Mouse (Mus musculus) forebrain, embryonic 11.5 days (tissue): Measurements from ENCODE around the gene Slc25a14. TPM values are rescaled to one million over a fixed set of nuclear protein-coding genes. Genes with fewer than 3 reads are reported as not detected.

ENCODE experiments used
- ATAC-seq: fragments of 200-750 bp; cut with Nextera tagmentation; replicated peaks from 2 replicates; pipeline ENCODE4 v1.8.0; 2017; ENCODE audit warnings: moderate TSS enrichment; ENCODE audit not compliant: low FRiP score
- DNase-seq: peaks from one replicate; pipeline ENCODE4 v3.0.0-alpha.2; 2017; ENCODE audit warnings: low spot score
- H3K27ac ChIP-seq: fragments of 300-500 bp; sonication (generic); 2 replicates; pipeline ENCODE4 v1.5.1; 2014; ENCODE audit warnings: low read depth, low read length
- H3K27me3 ChIP-seq: fragments of 300-500 bp; sonication (generic); 2 replicates; pipeline ENCODE4 v1.6.1; 2014; ENCODE audit warnings: mild to moderate bottlenecking, low read length, mixed read lengths; ENCODE audit not compliant: control insufficient read depth, insufficient read depth
- H3K36me3 ChIP-seq: fragments of 300-500 bp; sonication (generic); 2 replicates; pipeline ENCODE4 v1.6.1; 2014; ENCODE audit warnings: mild to moderate bottlenecking, low read length, moderate library complexity, mixed read lengths; ENCODE audit not compliant: control insufficient read depth, insufficient read depth
- H3K4me1 ChIP-seq: fragments of 300-500 bp; sonication (generic); replicated peaks from 2 replicates; pipeline ENCODE4 v1.6.1; 2014; ENCODE audit warnings: low read length, mixed read lengths; ENCODE audit not compliant: control insufficient read depth, insufficient read depth
- H3K4me2 ChIP-seq: fragments of 300-500 bp; sonication (generic); 2 replicates; pipeline ENCODE4 v1.6.1; 2014; ENCODE audit warnings: low read depth, mild to moderate bottlenecking, low read length, moderate library complexity, mixed read lengths; ENCODE audit not compliant: severe bottlenecking
- H3K4me3 ChIP-seq: fragments of 300-500 bp; sonication (generic); 2 replicates; pipeline ENCODE4 v1.5.1; 2014; ENCODE audit warnings: low read depth, low read length
- H3K9ac ChIP-seq: fragments of 300-500 bp; sonication (generic); 2 replicates; pipeline ENCODE4 v1.6.1; 2014; ENCODE audit warnings: low read length
- H3K9me3 ChIP-seq: fragments of 300-500 bp; sonication (generic); 2 replicates; pipeline ENCODE4 v1.6.1; 2016; ENCODE audit warnings: low read length, mixed read lengths; ENCODE audit not compliant: control insufficient read depth
- WGBS: fragments of 180-500 bp; shearing (Covaris S2); extraction: QIAGEN DNeasy Blood & Tissue Kit; methylation state at CpG from one replicate; pipeline ENCODE4 v1.1.7; 2014; 5-methylcytosine and 5-hydroxymethylcytosine counted together
- polyA plus RNA-seq: library from polyadenylated mRNA; unstranded; fragments of >200 nt; fragmentation: Nextera tagmentation; extraction: Ambion mirVana; gene quantifications from 2 replicates; pipeline ENCODE4 v1.2.1, GENCODE M21; 2014

The Slc25a14 gene
- polyA plus RNA-seq, 1 experiment from 2014 or later, result 26.4 TPM

DNA sequence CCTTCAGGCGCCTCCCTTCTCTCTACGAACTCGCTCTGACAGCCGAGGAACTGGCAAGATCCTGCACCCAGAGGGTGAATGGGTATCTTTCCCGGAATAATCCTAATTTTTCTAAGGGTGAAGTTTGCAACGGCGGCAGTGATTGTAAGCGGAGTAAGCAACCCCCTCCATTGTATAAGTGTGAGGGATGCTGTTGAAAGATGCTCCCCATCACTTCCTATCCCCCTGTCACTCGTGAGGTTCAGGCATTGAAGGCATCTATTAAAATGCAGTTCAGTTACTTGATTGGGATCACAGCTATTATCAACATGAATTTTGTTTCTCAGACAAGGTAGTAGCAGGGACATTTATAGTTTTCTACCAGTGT lies 824 bp downstream of the Slc25a14 start:
- Histone ChIP-seq H3K4me1 (no peaks in the 10 kb centered on the region), H3K4me2 (peak overlapping the region; percentile 47), H3K4me3 (peak overlapping the region; percentile 52), H3K36me3 (no peaks in the 10 kb centered on the region), H3K27ac (peak overlapping the region; percentile 87; the same call in 1 of the 2 replicates), H3K9ac (peak overlapping the region; percentile 58; the same call in 1 of the 2 replicates), H3K27me3 (no peaks in the 10 kb centered on the region), H3K9me3 (no peaks in the 10 kb centered on the region)
- no peak for DNase-seq
- WGBS, result 26% methylated on average over 9 of the region's 9 CpGs
- ATAC-seq, result no peak; the same call in 1 of the 2 replicates

DNA sequence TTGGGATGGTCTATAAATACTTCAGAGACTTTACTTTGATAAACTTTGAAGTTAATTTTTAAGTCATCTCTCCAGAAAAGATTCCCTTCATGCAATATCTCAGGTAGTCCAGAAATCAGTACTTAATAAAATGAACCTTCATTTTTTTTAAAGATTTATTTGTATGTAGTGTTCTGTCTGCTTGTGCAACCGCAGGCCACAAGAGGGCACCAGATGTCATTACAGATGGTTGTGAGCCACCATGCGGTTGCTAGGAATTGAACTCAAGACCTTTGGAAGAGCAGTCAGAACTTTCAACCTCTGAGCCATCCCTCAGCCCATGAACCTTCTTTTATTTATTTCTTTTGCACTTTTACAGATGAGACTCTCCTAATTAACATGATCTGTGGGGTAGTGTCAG lies 13.8 kb downstream of the Slc25a14 start:
- H3K27me3 ChIP-seq, result no peaks in the 10 kb centered on the region
- no peak overlapping the region for H3K4me2 ChIP-seq
- H3K27ac ChIP-seq, result no peak overlapping the region
- ATAC-seq (no peak), DNase-seq (no peak)
- no peak overlapping the region for H3K9ac ChIP-seq
- H3K9me3 ChIP-seq, result no peaks in the 10 kb centered on the region
- 55% methylated on average over 2 of the region's 2 CpGs for WGBS
- no peaks in the 10 kb centered on the region for H3K4me1 ChIP-seq
- H3K36me3 ChIP-seq, result no peaks in the 10 kb centered on the region
- no peak overlapping the region for H3K4me3 ChIP-seq

DNA sequence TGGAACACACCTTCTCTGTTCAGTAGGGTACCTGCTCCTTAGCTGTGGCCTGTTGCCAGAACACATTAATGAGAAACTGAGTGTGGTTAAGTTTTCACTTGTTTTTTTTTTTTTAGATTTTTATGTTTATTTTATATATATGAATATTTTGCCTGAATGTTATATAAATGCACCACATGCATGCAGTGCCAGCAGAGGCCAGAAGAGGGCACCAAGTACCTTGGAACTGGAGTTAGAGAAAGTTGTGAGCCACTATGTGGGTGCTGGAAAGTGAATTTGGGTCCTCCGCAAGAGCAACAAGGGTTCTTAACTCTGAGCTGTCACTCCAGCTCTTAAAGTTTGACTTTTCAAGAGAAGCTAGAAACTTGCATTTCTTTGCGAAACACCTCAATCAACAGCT lies 20.9 kb downstream of the Slc25a14 start:
- WGBS, result 92% methylated on average over 2 of the region's 2 CpGs
- DNase-seq (peak; percentile 47), ATAC-seq (no peak)

GRCm38 (mm10) chrX:48666807-48667206 lies 43.6 kb downstream of the Slc25a14 start:
- no peak overlapping the region for H3K4me2 ChIP-seq
- H3K9me3 ChIP-seq, result no peaks in the 10 kb centered on the region
- WGBS, result 29% methylated on average over 6 of the region's 6 CpGs
- H3K4me3 ChIP-seq, result no peak overlapping the region
- DNase-seq (peak; percentile 54), ATAC-seq (peak; percentile 33; the same call in 1 of the 2 replicates)
- no peak overlapping the region for H3K9ac ChIP-seq
- H3K27ac ChIP-seq, result no peak overlapping the region
- no peaks in the 10 kb centered on the region for H3K36me3 ChIP-seq
- H3K4me1 ChIP-seq, result no peaks in the 10 kb centered on the region
- no peaks in the 10 kb centered on the region for H3K27me3 ChIP-seq

More for the DNA sequence above, 20.9 kb downstream of the Slc25a14 start:
- Histone ChIP-seq H3K9me3 (no peaks in the 10 kb centered on the region), H3K27me3 (no peaks in the 10 kb centered on the region), H3K4me1 (no peaks in the 10 kb centered on the region), H3K9ac (no peak overlapping the region), H3K4me3 (no peak overlapping the region), H3K27ac (no peak overlapping the region), H3K4me2 (no peak overlapping the region), H3K36me3 (no peaks in the 10 kb centered on the region)

DNA sequence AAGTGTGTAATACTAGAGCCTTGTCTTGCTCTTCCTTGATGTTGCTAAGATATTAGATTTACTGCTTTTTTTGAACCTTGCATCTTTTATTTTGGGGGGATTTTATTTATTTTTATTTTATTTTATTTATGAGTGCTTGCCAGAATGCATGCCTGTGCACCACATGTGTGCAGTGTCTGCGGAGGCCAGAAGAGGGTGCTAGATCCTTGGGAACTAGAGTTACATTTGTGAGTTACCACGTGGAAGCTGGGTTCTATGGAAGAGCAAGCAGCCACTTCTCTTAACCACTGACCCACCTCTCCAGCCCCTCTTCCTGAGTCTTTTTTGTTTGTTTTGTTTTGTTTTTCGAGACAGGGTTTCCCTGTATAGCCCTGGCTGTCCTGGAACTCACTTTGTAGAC lies 46.4 kb downstream of the Slc25a14 start:
- ATAC-seq (no peak), DNase-seq (no peak)
- H3K4me1 ChIP-seq, result no peaks in the 10 kb centered on the region
- no peak overlapping the region for H3K9ac ChIP-seq
- WGBS, result 65% methylated on average over 3 of the region's 3 CpGs
- no peaks in the 10 kb centered on the region for H3K9me3 ChIP-seq
- no peak overlapping the region for H3K4me2 ChIP-seq
- H3K36me3 ChIP-seq, result no peaks in the 10 kb centered on the region
- no peaks in the 10 kb centered on the region for H3K27me3 ChIP-seq
- no peak overlapping the region for H3K27ac ChIP-seq
- H3K4me3 ChIP-seq, result no peak overlapping the region

- H3K9ac ChIP-seq, result no peak overlapping the region
- no peak for DNase-seq
- H3K27ac ChIP-seq, result no peak overlapping the region
- H3K4me1 ChIP-seq, result no peaks in the 10 kb centered on the region
- 69% methylated on average over 3 of the region's 3 CpGs for WGBS
- H3K9me3 ChIP-seq, result no peaks in the 10 kb centered on the region
- H3K4me2 ChIP-seq, result no peak overlapping the region
- no peak for ATAC-seq
- H3K27me3 ChIP-seq, result no peaks in the 10 kb centered on the region
- H3K4me3 ChIP-seq, result no peak overlapping the region
- no peaks in the 10 kb centered on the region for H3K36me3 ChIP-seq
Measured at GRCm38 (mm10) chrX:48671714-48672113, 48.5 kb downstream of the Slc25a14 start.

- H3K4me2 ChIP-seq, result no peak within 1 kb of the TSS
- DNase-seq (no peak), ATAC-seq (no peak)
- H3K27me3 ChIP-seq, result no peaks in the 10 kb centered on the region
- no peaks in the 10 kb centered on the region for H3K9me3 ChIP-seq
- 74% methylated on average over 4 of the region's 4 CpGs for WGBS
- no peak within 1 kb of the TSS for H3K9ac ChIP-seq
- no peak within 1 kb of the TSS for H3K4me3 ChIP-seq
- no peaks in the 10 kb centered on the region for H3K36me3 ChIP-seq
- no peaks in the 10 kb centered on the region for H3K4me1 ChIP-seq
- H3K27ac ChIP-seq, result no peak within 1 kb of the TSS
Measured at GRCm38 (mm10) chrX:48674171-48674570, 51.0 kb downstream of the Slc25a14 start, which contains the start of gene Gpr119. TSS of gene Gpr119 (minus strand) at chrX:48674478.

DNA sequence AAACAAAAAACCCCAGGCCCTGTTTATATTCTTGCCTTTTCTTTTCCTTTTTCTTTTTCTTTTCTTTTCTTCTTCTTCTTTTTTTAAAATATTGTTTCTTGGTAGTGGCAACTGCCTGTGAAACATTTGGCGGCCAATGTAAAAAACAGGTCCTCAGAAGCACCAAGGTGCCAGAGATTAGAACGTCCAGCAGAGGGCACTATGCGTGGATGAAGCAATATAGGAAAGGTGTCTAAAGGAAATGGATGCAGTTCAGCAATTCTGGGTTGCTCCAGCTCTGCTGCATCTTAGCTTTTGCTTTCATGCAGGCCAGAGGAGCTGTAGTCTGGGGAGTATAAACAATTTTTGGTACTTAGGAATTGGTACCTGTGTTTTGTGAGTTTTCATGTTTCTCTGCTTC lies 60.2 kb downstream of the Slc25a14 start:
- no peak for DNase-seq
- Histone ChIP-seq H3K9me3 (no peaks in the 10 kb centered on the region), H3K27me3 (no peaks in the 10 kb centered on the region), H3K4me3 (no peak overlapping the region), H3K27ac (no peak overlapping the region), H3K36me3 (no peaks in the 10 kb centered on the region), H3K4me2 (no peak overlapping the region), H3K9ac (no peak overlapping the region), H3K4me1 (no peaks in the 10 kb centered on the region)
- no peak for ATAC-seq
- WGBS, result 17% methylated on average over 3 of the region's 3 CpGs

DNA sequence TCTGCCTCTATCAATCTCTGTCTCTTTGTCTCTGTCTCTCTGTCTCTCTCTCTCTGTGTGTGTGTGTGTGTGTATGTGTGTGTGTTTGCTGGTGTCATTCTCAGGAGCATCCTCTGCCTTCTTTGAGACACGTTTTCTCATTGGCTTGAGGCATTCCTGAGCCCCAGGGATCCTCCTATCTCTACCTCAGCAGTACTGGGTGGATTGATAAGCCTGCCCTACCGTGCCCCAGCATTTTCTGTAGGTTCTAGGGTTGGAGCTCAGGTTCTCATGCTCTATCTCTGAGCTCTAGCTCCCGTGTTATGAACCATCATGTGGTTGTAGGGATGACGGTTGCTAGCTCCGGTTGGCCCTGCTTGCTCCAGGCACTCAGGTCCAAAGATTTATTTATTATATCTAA lies 60.6 kb downstream of the Slc25a14 start:
- no peak overlapping the region for H3K9ac ChIP-seq
- no peak for ATAC-seq
- no peak overlapping the region for H3K27ac ChIP-seq
- no peak overlapping the region for H3K4me2 ChIP-seq
- H3K36me3 ChIP-seq, result no peaks in the 10 kb centered on the region
- H3K4me3 ChIP-seq, result no peak overlapping the region
- WGBS, result 75% methylated on average over 5 of the region's 5 CpGs
- H3K9me3 ChIP-seq, result no peaks in the 10 kb centered on the region
- H3K4me1 ChIP-seq, result no peaks in the 10 kb centered on the region
- no peak for DNase-seq
- H3K27me3 ChIP-seq, result no peaks in the 10 kb centered on the region
